16 mouse cellular contexts compared by ENCODE assay signal in genomic region chr2:33176516-33176915, GRCm38 (mm10). TPM values are rescaled to one million over a fixed set of nuclear protein-coding genes. Genes with fewer than 3 reads are reported as not detected.
DNase-seq lines count a peak whose midpoint lies in the region; ATAC-seq and TF ChIP-seq lines count a peak whose summit lies in the region.
"Had no signal": no experiment of that assay in that cellular context is flagged by ENCODE, and none has a peak within 500 bp of the region (broad histone marks: within the 10 kb centered on the region; RNA-seq: fewer than 3 reads in every experiment).

No protein-coding gene starts in this region.

- H3K4me3 ChIP-seq in heart, embryonic 16.5 days (ENCODE audit: low read length) = no peak overlapping the region
- H3K4me3 ChIP-seq in heart, embryonic 11.5 days (ENCODE audit: low read depth, low read length) = no peak overlapping the region
- no peak overlapping the region for H3K4me3 ChIP-seq in CH12.LX (replicated peaks in 1 of 3; ENCODE audit: low read depth in 2 of 3, low read length in 2 of 3, poor library complexity in 1 of 3)
- H3K4me3 ChIP-seq: embryonic facial prominence, embryonic 12.5 days; heart, embryonic 13.5 days; limb, embryonic 15.5 days; neural tube, embryonic 12.5 days had no signal

- DNase-seq in 3134 (ENCODE audit: extremely low read depth, insufficient read length, low spot score) = peak; percentile 35
- DNase-seq in CH12.LX (ENCODE audit: extremely low read depth) = peak; percentile 56
- peak; percentile 62 for DNase-seq in induced T-regulatory cell, adult 2 months (ENCODE audit: low read depth)
- DNase-seq in cerebellum, adult 11 months = no peak
- no peak for DNase-seq in left cerebral cortex, adult 11 months (ENCODE audit: low spot score)
- DNase-seq: cerebellum, postnatal 10 days; kidney, postnatal 14 days; lung, adult 2 months; thymus, postnatal 14 days had no signal

- H3K4me1 ChIP-seq in heart, embryonic 16.5 days (ENCODE audit: control insufficient read depth, insufficient read depth, low read length) = peaks cover 29% of the 10 kb centered on the region
- peaks cover 35% of the 10 kb centered on the region for H3K4me1 ChIP-seq in heart, embryonic 11.5 days (ENCODE audit: control insufficient read depth, insufficient read depth, low read length)
- peaks cover 32 to 54% of the 10 kb centered on the region in 2 experiments for H3K4me1 ChIP-seq in CH12.LX (ENCODE audit: control insufficient read depth in 1 of 2, insufficient read depth in 2 of 2)

- peak overlapping the region; percentile 92; the same call in 1 of the 2 replicates for H3K27ac ChIP-seq in heart, embryonic 16.5 days (ENCODE audit: low read length)
- no peak overlapping the region for H3K27ac ChIP-seq in heart, embryonic 11.5 days (ENCODE audit: low read depth, low read length)
- H3K27ac ChIP-seq in CH12.LX (ENCODE audit: insufficient read depth, low read depth) = no peak overlapping the region
- H3K27ac ChIP-seq: neural tube, embryonic 12.5 days had no signal

- TF ChIP-seq POLR2A in CH12.LX (IDR thresholded peaks at IDR 0.05; ENCODE audit: low read depth, low read length) = no peak

- no peak overlapping the region for H3K9ac ChIP-seq in heart, embryonic 16.5 days (ENCODE audit: low read length)
- no peak overlapping the region for H3K9ac ChIP-seq in heart, embryonic 11.5 days (ENCODE audit: low read depth, low read length)
- no peak overlapping the region for H3K9ac ChIP-seq in CH12.LX (ENCODE audit: insufficient read depth, low read depth)
- H3K9ac ChIP-seq: limb, embryonic 15.5 days had no signal

- no peak overlapping the region for H3K4me2 ChIP-seq in heart, embryonic 16.5 days (ENCODE audit: low read depth, low read length)
- H3K4me2 ChIP-seq in heart, embryonic 11.5 days = no peak overlapping the region
- H3K4me2 ChIP-seq in CH12.LX (ENCODE audit: insufficient read depth, low read depth, poor library complexity, severe bottlenecking) = no peak overlapping the region
- H3K4me2 ChIP-seq: embryonic facial prominence, embryonic 12.5 days; heart, embryonic 13.5 days; limb, embryonic 15.5 days; neural tube, embryonic 12.5 days had no signal

- peak; percentile 67 for TF ChIP-seq EP300 in CH12.LX (IDR thresholded peaks at IDR 0.05; ENCODE audit: low read length)

- TF ChIP-seq RAD21 in CH12.LX (IDR thresholded peaks at IDR 0.05; ENCODE audit: low read depth, low read length) = no peak; the same call in 1 of the 2 replicates

- no peaks in the 10 kb centered on the region for H3K79me2 ChIP-seq in CH12.LX (replicated peaks; ENCODE audit: control insufficient read depth, extremely low read depth, insufficient read depth, poor library complexity, severe bottlenecking)

- H3K36me3 ChIP-seq in heart, embryonic 16.5 days (ENCODE audit: control insufficient read depth, insufficient read depth) = no peaks in the 10 kb centered on the region
- H3K36me3 ChIP-seq in heart, embryonic 11.5 days (ENCODE audit: control insufficient read depth, insufficient read depth, low read length) = no peaks in the 10 kb centered on the region
- peaks cover 0 to 14% of the 10 kb centered on the region in 2 experiments for H3K36me3 ChIP-seq in CH12.LX (replicated peaks in 1 of 2; ENCODE audit: control insufficient read depth in 1 of 2, insufficient read depth in 1 of 2, low read length in 1 of 2)
- H3K36me3 ChIP-seq: embryonic facial prominence, embryonic 12.5 days; heart, embryonic 13.5 days; limb, embryonic 15.5 days had no signal

- no peak for TF ChIP-seq CTCF in CH12.LX (conservative IDR thresholded peaks at IDR 0.05 in 1 of 2, IDR thresholded peaks at IDR 0.05 in 1 of 2; ENCODE audit: low read depth in 2 of 2, low read length in 2 of 2)

- dilution Hi-C loops in CH12.LX (cut with MboI; ENCODE audit: extremely low pct_ligation_motif_present, extremely low pct_unique_long_range_greater_than_20kb, low sequenced_read_pairs) = no loop called here

- no peak for ATAC-seq in heart, embryonic 16.5 days (replicated peaks; ENCODE audit: extremely low read depth, insufficient read depth, low FRiP score)
- ATAC-seq in heart, embryonic 11.5 days (replicated peaks; ENCODE audit: insufficient number of reproducible peaks, low FRiP score, low TSS enrichment) = no peak
- no peak for ATAC-seq in cerebellum, adult (ENCODE audit: insufficient number of reproducible peaks, low FRiP score, low TSS enrichment)

- H3K9me3 ChIP-seq in heart, embryonic 16.5 days (replicated peaks; ENCODE audit: control insufficient read depth, low read length) = no peaks in the 10 kb centered on the region
- no peaks in the 10 kb centered on the region for H3K9me3 ChIP-seq in heart, embryonic 11.5 days (replicated peaks; ENCODE audit: control insufficient read depth, low read length)
- no peaks in the 10 kb centered on the region for H3K9me3 ChIP-seq in CH12.LX (replicated peaks; ENCODE audit: low read length)
- H3K9me3 ChIP-seq: embryonic facial prominence, embryonic 12.5 days; heart, embryonic 13.5 days; limb, embryonic 15.5 days; neural tube, embryonic 12.5 days had no signal

- WGBS in heart, embryonic 16.5 days = 40% methylated on average over 7 of the region's 7 CpGs
- WGBS in heart, embryonic 11.5 days (ENCODE audit: insufficient replicate concordance) = 50% methylated on average over 7 of the region's 7 CpGs

- no peaks in the 10 kb centered on the region for H3K27me3 ChIP-seq in heart, embryonic 16.5 days (ENCODE audit: control insufficient read depth, insufficient read depth, low read length)
- H3K27me3 ChIP-seq in heart, embryonic 11.5 days (ENCODE audit: control insufficient read depth, insufficient read depth, low read length) = no peaks in the 10 kb centered on the region
- H3K27me3 ChIP-seq in CH12.LX (replicated peaks) = no peaks in the 10 kb centered on the region
- H3K27me3 ChIP-seq: embryonic facial prominence, embryonic 12.5 days; heart, embryonic 13.5 days; limb, embryonic 15.5 days; neural tube, embryonic 12.5 days had no signal

- in situ Hi-C loops in CH12.LX (cut with MboI; ENCODE audit: low pct_ligation_motif_present, low pct_unique_long_range_greater_than_20kb, low sequenced_read_pairs) = no loop called here

TF ChIP-seq in CH12.LX, 34 proteins besides CTCF, POLR2A, EP300 and RAD21:
- 0 out of 2 replicates have a peak, but pooled peaks have one; percentile 20 for TF ChIP-seq MYC (IDR thresholded peaks at IDR 0.05; ENCODE audit: low read depth, low read length)
- peak; percentile 49; the same call in 1 of the 2 replicates for TF ChIP-seq ETS1 (conservative IDR thresholded peaks at IDR 0.05; ENCODE audit: low read depth, low read length)
- TF ChIP-seq MEF2A (IDR thresholded peaks at IDR 0.05; ENCODE audit: borderline replicate concordance, low read depth, low read length) = 0 out of 2 replicates have a peak, but pooled peaks have one; percentile 22
- peak; percentile 56 for TF ChIP-seq BHLHE40 (IDR thresholded peaks at IDR 0.05; ENCODE audit: low read depth, low read length)
- TF ChIP-seq TCF12 (IDR thresholded peaks at IDR 0.05; ENCODE audit: low read depth, low read length) = no peak
- TF ChIP-seq ELF1 (IDR thresholded peaks at IDR 0.05; ENCODE audit: low read depth, low read length) = 0 out of 2 replicates have a peak, but pooled peaks have one; percentile 15
- no peak for TF ChIP-seq PAX5 (IDR thresholded peaks at IDR 0.05; ENCODE audit: low read length)
- 0 out of 2 replicates have a peak, but pooled peaks have one; percentile 48 for TF ChIP-seq JUND (conservative IDR thresholded peaks at IDR 0.05; ENCODE audit: low read depth, low read length)

RNA-seq across cellular contexts. Expression of gene Angptl2, which starts 39.4 kb away (rescaled TPM):
- polyA plus RNA-seq in heart, embryonic 16.5 days (2015; fragmentation: Nextera tagmentation; extraction: Ambion mirVana) = 75.1 and 76.4 TPM in 2 replicates
- 34.3 and 47.8 TPM in 2 replicates for polyA plus RNA-seq in heart, embryonic 11.5 days (2014; fragmentation: Nextera tagmentation; extraction: Ambion mirVana)
- total RNA-seq in CH12.LX (2012; rRNA removed) = 0.04 and 0.17 TPM in 2 replicates
- total RNA-seq in CH12.LX (2014; rRNA removed) = not detected in 2 replicates
- polyA plus RNA-seq in CH12.LX (2012; ENCODE audit: insufficient read length, low read depth) = 0.21 and 0.35 TPM in 2 replicates

RNA-seq across cellular contexts. Expression of gene Garnl3, which starts 45.1 kb away (rescaled TPM):
- polyA plus RNA-seq in heart, embryonic 16.5 days (2015; fragmentation: Nextera tagmentation; extraction: Ambion mirVana) = 8.2 and 8.3 TPM in 2 replicates
- polyA plus RNA-seq in heart, embryonic 11.5 days (2014; fragmentation: Nextera tagmentation; extraction: Ambion mirVana) = 14.6 and 15.4 TPM in 2 replicates
- 0.08 and 0.25 TPM in 2 replicates for total RNA-seq in CH12.LX (2012; rRNA removed)
- total RNA-seq in CH12.LX (2014; rRNA removed) = 0.49 TPM in 1 of 2 replicates, not detected in the other
- polyA plus RNA-seq in CH12.LX (2012; ENCODE audit: insufficient read length, low read depth) = 0.16 and 0.19 TPM in 2 replicates

Comparison
In these comparisons a context has a peak if more than half of its experiments do, and no peak if none do; other contexts are left out.
1. DNase-seq: peak in 3134 (single experiment), CH12.LX (single experiment) and induced T-regulatory cell, adult 2 months (single experiment); none in cerebellum, adult 11 months (single experiment) and left cerebral cortex, adult 11 months (single experiment).
2. RNA of gene Angptl2, which starts 39.4 kb away (polyA plus RNA-seq): 75.1 to 76.4 TPM in heart, embryonic 16.5 days and 34.3 to 47.8 TPM in heart, embryonic 11.5 days; 0.21 to 0.35 TPM in CH12.LX; every median in the first group is over 10 times any median in the second.